Mouse (Mus musculus) myocyte (in vitro differentiated cells): ENCODE results near the gene Gins3.

Experiments
- CEBPB ChIP-seq: IDR thresholded peaks from 2 replicates; pipeline ENCODE4 v1.6.1; 2011; ENCODE audit warnings: mild to moderate bottlenecking, moderate library complexity; ENCODE audit not compliant: poor library complexity, insufficient read depth, severe bottlenecking
- E2F4 ChIP-seq: IDR thresholded peaks from one replicate; pipeline ENCODE4 v1.6.1; 2011; ENCODE audit warnings: mild to moderate bottlenecking, control low read depth, moderate library complexity; ENCODE audit not compliant: insufficient read depth
- MAX ChIP-seq: IDR thresholded peaks from one replicate; pipeline ENCODE4 v1.6.1; 2011; ENCODE audit warnings: low read depth, mild to moderate bottlenecking, control low read depth
- MYOD1 ChIP-seq, 3 experiments: IDR thresholded peaks; one replicate each; pipeline ENCODE4 v1.6.1; 2011; ENCODE audit warnings: control low read depth in 2 of 3, low read depth in 2 of 3, mild to moderate bottlenecking in 2 of 3, moderate library complexity in 1 of 3; ENCODE audit not compliant: insufficient read length in 2 of 3, control insufficient read depth in 1 of 3
- MYOG ChIP-seq, 3 experiments: IDR thresholded peaks; one replicate each; pipeline ENCODE4 v1.6.1; 2011; ENCODE audit warnings: control low read depth in 2 of 3, low read depth in 2 of 3, mild to moderate bottlenecking in 2 of 3; ENCODE audit not compliant: insufficient read length in 2 of 3, control insufficient read depth in 1 of 3, insufficient read depth in 1 of 3
- POLR2A ChIP-seq: IDR thresholded peaks from one replicate; pipeline ENCODE4 v1.6.1; 2011; ENCODE audit warnings: low read depth, mild to moderate bottlenecking, control low read depth, moderate library complexity; ENCODE audit not compliant: insufficient read length
- POLR2AphosphoS2 ChIP-seq: IDR thresholded peaks from one replicate; pipeline ENCODE4 v1.6.1; 2011; ENCODE audit warnings: low read depth, control low read depth; ENCODE audit not compliant: insufficient read length
- SRF ChIP-seq: IDR thresholded peaks from one replicate; pipeline ENCODE4 v1.6.1; 2011; ENCODE audit warnings: low read depth; ENCODE audit not compliant: control insufficient read depth, insufficient read length
- TCF12 ChIP-seq: IDR thresholded peaks from one replicate; pipeline ENCODE4 v1.6.1; 2011; ENCODE audit warnings: mild to moderate bottlenecking, control low read depth; ENCODE audit not compliant: poor library complexity, insufficient read depth, severe bottlenecking
- TCF3 ChIP-seq: IDR thresholded peaks from one replicate; pipeline ENCODE4 v1.6.1; 2011; ENCODE audit warnings: low read depth, control low read depth; ENCODE audit not compliant: insufficient read length
- USF1 ChIP-seq: IDR thresholded peaks from one replicate; pipeline ENCODE4 v1.6.1; 2011; ENCODE audit warnings: low read depth, mild to moderate bottlenecking, control low read depth, moderate library complexity

DNA sequence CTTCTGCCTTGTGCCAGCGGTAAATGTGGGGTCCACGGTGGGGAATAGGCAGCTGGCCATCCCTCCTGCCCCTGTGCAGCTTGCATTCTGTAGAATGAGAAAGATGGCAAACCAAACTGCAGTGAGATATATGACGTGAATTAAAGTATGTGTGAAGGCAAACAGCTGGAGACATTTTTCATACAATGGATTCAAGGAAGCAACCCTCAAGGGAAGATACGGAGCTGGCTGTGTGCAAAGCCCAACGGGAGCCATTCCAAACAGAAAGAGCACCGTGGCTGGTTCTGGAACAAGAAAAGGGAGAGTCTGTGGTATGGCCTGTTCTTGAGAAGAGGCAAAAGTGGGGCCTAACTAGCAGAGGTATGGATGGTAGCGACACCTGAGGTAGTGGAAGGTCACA lies 22.6 kb downstream of the Gins3 start:
- TF ChIP-seq POLR2A = no peak
- TF ChIP-seq E2F4 = no peak
- no peak for TF ChIP-seq CEBPB
- TF ChIP-seq TCF3 = no peak
- no peak for TF ChIP-seq POLR2AphosphoS2
- TF ChIP-seq MYOD1 (IDR thresholded peaks at IDR 0.05; ENCODE audit: control insufficient read depth in 1 of 3, insufficient read length in 2 of 3, low read depth in 2 of 3) = no peak
- TF ChIP-seq MAX = no peak
- TF ChIP-seq TCF12 = no peak
- no peak for TF ChIP-seq SRF
- TF ChIP-seq MYOG (IDR thresholded peaks at IDR 0.05; ENCODE audit: control insufficient read depth in 1 of 3, insufficient read depth in 1 of 3, insufficient read length in 2 of 3, low read depth in 2 of 3) = no peak
- TF ChIP-seq USF1 = no peak
